Mouse (Mus musculus) adrenal gland, adult 2 months (tissue): ENCODE measurements at regions not wholly inside any gene's neighbourhood (a gene's known extent, or its start where the extent isn't known, plus 50 kb on each side); places are given as distances from the start of the nearest gene placed in this dataset.

ENCODE experiments used
- DNase-seq: peaks from one replicate; pipeline ENCODE4 v3.0.0; 2021

DNA sequence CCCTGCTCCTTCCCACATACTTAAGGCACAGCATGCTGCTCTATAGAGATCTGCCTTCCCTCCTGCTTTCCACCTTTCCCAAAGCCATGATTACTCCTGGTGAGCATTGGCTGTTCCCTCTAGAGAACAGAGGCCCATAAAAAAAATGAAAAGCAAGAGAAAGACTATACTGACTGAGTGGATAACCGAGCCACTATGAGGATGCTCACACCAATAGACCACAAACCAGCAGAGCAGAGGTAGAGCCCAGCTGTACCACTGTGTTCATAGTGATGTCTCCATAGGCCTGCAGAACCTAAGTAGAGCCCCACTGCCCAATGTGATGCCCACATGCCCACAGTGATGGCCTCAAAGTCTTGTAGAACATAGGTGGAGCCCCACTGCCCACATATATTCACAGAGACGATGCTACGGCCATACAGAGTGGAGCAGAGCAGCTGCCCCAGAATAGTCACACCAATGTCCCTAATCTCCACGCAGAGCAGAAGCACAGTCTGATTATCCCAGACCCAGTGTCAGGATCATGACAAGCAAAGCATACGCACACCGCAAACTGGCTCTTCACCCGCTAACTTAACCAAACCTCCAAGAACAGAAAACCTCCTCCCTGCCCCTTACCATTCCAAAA lies 174.8 kb upstream of the Nr4a3 start:
- no peak for DNase-seq

DNA sequence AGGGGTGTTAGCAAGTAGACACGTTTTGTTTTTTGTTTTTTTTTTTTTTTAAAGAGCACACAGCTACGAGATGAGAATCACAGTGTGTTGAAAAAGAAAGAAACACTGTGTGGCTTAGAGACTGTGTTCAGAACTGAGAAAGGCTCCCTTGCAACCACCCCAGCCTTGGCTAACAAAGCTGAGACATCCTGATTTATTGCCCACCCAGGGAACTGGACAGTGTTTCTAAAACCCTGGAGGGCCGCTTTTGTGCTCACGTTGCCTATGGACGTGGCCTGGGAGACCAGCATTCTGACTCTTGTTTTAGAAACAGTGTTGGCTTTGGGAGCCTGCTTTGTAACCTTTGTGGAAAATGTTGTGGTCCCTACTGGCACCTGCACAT lies 174.3 kb upstream of the Nr4a3 start:
- DNase-seq, result no peak

GRCm38 (mm10) chr4:47881560-47881959 lies 163.4 kb upstream of the Nr4a3 start:
- no peak for DNase-seq

- DNase-seq, result no peak
Measured at GRCm38 (mm10) chr4:47882076-47882475, 162.9 kb upstream of the Nr4a3 start.

- no peak for DNase-seq
Measured at GRCm38 (mm10) chr4:47899579-47899978, 145.4 kb upstream of the Nr4a3 start.

DNA sequence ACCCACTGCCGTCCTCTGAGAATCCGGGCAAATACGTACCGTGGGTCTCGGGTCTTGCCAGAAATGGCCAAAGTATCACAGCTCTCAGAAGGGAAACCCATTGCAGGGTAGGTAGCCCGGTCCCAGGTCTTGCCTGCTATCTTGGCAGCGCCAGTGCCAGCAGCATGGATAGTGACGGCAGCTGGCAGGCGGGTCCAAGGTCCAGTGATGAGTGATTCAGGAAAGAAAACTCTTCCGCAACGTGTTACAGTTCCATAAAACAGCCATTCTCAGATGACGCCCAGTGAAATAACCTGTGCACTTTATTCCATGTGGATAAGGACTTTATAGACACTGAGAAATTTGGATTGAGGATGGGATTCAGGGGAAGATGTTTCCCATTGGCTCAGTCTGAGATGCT lies 142.2 kb upstream of the Nr4a3 start:
- DNase-seq, result peak; percentile 17

DNA sequence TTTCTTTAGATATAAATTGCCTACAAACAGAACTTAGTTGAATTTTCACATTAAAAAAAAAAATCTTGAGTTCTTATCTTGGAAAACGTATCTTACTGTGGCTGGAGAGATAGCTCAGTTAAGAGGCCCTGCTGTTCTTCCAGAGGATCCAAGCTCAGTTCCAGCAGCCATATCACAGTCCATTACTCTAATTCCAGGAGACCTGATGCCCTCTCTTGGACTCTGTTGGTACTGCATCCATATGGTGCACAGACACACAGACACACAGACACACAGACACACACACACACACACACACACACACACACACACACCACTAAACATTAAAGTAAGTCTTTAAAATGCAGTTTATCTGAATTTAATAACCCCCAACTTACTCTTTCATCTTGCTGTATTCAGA lies 132.7 kb upstream of the Nr4a3 start:
- DNase-seq, result no peak

DNA sequence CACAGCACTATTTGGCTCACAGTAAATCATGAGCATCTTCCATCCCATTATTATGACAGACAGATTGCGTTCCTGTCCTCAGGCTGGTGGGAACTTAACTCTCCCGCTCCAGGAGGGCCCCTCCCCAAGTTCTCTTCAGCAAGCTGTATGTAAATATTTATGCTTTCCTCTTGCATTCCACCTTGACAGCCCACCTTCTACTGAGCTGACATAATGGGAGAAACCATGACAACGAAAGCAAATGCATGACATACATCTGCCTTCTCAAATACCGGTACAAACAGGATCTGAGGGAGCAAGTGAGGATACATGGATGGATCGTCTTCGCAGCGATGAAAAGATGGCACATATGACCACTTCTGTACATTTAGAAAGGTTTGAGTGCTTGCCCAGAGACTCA lies 125.4 kb upstream of the Nr4a3 start:
- DNase-seq, result no peak

GRCm38 (mm10) chr4:47931464-47931863 lies 113.5 kb upstream of the Nr4a3 start:
- DNase-seq, result no peak

DNA sequence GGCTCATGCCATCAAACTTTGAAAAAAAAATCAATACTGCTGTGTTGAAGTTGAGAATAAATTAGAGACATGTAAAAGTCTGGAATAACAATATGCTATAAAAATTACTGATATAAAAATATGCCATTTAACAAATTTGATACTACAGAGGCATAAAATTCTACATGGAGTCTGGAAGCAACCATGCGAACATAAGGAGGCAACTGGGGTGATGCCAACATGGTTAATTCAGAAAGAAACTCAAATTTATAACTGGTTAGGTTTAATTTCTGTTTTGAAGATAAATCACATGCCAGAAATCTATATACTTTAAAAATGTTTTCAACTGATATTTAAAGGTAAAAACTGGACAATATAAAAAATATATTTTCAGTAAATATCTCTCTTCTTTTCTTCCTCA lies 111.4 kb upstream of the Nr4a3 start:
- DNase-seq, result no peak

- DNase-seq, result no peak
Measured at GRCm38 (mm10) chr4:47935547-47935946, 109.4 kb upstream of the Nr4a3 start.

GRCm38 (mm10) chr4:47936470-47937125 lies 108.4 kb upstream of the Nr4a3 start:
- peak; percentile 8 for DNase-seq

- peak; percentile 4 for DNase-seq
Measured at GRCm38 (mm10) chr4:47947869-47948573, 96.9 kb upstream of the Nr4a3 start.

DNA sequence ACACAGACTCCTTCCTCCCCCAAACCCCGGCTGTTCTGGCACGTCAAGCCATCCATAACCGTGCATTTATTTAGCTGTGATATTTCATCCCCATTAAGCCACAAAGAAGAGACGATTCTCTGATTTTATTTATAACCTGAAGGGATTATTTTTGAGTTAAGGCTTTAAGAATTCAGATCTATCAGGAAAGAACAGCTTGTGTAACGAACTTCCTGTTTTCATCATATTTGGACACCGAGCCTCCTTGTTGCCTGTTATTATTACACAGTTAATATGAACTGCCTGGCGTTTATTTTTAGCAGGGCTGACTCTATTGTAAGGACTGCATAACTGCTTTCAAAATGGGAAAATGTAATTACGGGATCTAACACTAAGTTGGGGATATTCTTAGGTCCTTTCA lies 96.2 kb upstream of the Nr4a3 start:
- DNase-seq, result no peak

DNA sequence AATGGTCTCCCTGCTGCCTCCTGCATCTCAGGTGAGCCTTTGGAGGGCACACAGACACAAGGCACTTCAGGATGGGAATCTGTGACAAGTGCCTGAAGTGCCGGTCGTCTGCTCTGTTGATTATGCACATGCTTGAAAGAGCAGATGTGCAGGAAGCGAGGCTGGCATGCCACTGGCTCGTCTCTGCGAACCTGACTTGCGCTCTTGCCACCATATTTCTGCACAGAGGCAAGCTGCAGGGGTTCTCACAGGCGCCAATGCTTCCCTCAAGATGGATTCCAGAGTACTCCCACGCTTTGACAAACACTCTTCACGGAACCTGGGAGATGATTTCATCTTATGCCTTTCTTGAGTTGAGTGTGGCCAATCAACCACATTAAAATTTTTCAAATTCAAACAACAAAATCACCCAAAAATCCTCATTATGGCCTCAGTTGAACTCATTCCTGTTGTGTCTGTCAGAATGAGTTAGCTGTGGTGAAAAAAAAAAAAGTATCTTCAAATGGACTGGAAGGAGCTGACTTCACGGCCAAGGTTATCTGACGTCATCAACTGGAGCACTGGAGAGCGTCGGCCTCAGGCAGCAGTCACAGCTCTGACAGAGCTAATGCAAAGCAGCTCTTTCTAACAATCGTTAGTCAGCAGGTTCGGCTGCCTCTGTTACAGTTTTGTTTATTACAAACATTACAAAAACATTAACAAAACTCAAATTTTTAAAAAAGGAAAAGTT lies 90.2 kb upstream of the Nr4a3 start:
- DNase-seq, result peak; percentile 77

DNA sequence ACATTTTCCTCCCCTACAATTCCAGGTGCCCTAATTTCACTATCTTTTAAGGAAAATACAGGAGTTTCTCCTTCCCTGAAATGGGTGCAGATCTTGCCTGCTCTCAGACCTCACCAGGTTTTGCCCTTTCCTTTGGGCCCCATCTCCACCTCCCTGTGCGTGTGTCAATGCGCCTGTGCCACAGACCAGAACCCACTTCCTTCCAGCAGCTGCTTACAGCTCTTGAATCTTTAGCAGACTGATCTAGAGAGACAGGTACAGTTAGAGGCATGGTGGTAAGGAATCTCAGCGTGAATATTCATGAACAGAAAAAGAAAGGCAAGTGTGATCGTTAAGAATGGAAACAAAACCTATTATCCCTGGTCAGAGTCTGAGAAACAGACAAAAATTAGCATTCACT lies 80.3 kb upstream of the Nr4a3 start:
- DNase-seq, result no peak

GRCm38 (mm10) chr4:47971861-47972260 lies 73.1 kb upstream of the Nr4a3 start:
- DNase-seq, result no peak

- DNase-seq, result peak; percentile 80
Measured at GRCm38 (mm10) chr4:47979579-47980313, 65.2 kb upstream of the Nr4a3 start.
